Mouse (Mus musculus): ENCODE measurements around the gene Epop.

The Epop gene

GRCm38 (mm10) chr11:97628568-97629518 lies 659 bp downstream of the Epop start:
- no peak for DNase-seq (ENCODE audit: low spot score in 2 of 2)

GRCm38 (mm10) chr11:97628303-97628567 lies 1.3 kb downstream of the Epop start:
- DNase-seq (ENCODE audit: low spot score in 2 of 2): no peak

- no peak for DNase-seq (ENCODE audit: low spot score in 2 of 2)
Measured at GRCm38 (mm10) chr11:97627556-97628302, 1.8 kb downstream of the Epop start.

DNA sequence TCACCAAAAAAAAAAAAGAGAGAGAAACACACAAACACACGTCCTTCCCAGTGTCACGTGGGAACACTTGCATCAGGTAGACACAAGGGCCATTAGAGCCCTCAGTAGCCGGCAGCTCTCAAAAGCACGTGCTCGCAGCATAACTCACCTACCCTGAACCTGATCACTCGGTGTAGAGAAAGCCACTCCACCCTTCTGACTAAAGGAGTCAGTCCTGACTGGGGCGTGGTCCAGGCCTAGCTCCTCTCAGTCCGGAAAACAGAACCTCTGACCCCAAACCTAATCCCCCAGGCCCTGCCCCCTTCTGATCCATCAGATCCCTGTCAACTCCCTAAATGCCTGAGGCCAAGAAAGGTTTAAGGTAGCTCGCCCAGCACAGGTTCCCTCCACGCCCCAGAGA lies 2.7 kb downstream of the Epop start:
- DNase-seq (ENCODE audit: low spot score in 2 of 2): no peak

GRCm38 (mm10) chr11:97626431-97626830 lies 3.1 kb downstream of the Epop start:
- DNase-seq (ENCODE audit: low spot score in 2 of 2): no peak

DNA sequence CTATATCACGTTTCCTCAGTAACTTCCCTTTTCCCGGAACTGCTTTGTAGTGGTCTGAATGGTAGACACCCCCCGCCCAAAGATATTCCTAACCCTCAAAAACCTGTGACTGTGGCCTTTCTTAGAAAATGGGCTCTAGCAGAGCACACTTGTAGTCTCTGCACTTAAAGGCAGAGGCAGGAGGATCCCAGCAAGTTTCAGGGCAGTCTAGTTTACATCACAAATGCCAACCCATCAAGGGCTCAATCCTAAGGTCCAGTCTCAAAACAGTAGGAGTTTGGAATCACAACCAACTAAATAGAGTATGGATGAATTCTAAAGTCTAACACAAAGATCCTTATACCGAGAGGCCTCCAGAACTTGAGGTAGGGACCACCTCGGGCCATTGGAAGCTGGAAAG lies 4.0 kb downstream of the Epop start:
- no peak for DNase-seq (ENCODE audit: low spot score in 2 of 2)

GRCm38 (mm10) chr11:97623166-97623565 lies 6.3 kb downstream of the Epop start:
- DNase-seq (ENCODE audit: low spot score in 2 of 2): no peak

- peak; percentile 49 to 60 for DNase-seq (ENCODE audit: low spot score in 2 of 2)
Measured at GRCm38 (mm10) chr11:97622440-97622839, 7.1 kb downstream of the Epop start.

DNA sequence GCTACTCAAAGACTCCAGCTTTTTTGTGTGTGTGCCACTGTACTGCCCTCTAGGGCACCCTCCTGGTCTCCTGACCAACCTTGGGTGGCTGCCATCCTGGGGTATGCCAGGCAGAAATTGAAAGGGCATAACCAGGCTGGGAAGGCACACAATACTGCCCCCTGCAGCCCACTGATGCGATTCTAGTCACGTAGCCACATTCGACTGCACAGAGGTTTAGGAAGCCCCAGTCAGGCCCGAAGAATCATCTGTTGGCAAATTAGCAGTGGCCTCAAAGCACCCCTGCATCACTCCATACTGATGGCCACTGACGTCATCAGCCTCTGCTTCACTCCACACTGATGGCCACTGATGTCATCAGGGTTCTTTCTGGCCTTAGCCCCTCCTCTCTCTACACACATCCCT lies 10.1 kb downstream of the Epop start:
- peak in 1 of 2 experiments; percentile 32 for DNase-seq (ENCODE audit: low spot score in 2 of 2)

GRCm38 (mm10) chr11:97618368-97618767 lies 11.1 kb downstream of the Epop start:
- DNase-seq (ENCODE audit: low spot score in 2 of 2): no peak

DNA sequence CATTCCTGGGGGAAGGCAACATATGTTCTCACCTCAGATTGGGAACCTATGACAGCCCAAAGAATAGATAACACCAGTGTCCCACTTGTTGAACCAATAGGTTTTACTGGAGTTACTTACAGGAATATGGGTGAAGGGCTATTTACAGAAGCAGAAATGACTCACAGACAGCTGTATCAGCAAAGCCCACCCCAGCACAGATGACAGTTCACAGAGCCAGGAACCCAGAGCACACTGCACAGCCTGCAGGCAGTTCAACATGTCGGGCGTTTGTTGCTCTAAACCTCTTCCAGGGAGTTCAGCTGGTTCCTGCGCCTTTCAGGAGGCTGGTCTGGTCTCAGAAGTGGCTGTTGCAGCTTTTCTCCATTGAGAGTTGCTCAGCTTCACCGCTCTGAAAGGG lies 14.2 kb downstream of the Epop start:
- no peak for DNase-seq (ENCODE audit: low spot score in 2 of 2)

- no peak for DNase-seq (ENCODE audit: low spot score in 2 of 2)
Measured at GRCm38 (mm10) chr11:97611076-97611475, 18.4 kb downstream of the Epop start.

GRCm38 (mm10) chr11:97609743-97610142 lies 19.8 kb downstream of the Epop start:
- no peak for DNase-seq (ENCODE audit: low spot score in 2 of 2)

GRCm38 (mm10) chr11:97608933-97609332 lies 20.6 kb downstream of the Epop start:
- no peak for DNase-seq (ENCODE audit: low spot score in 2 of 2)

- DNase-seq (ENCODE audit: low spot score in 2 of 2): no peak
Measured at GRCm38 (mm10) chr11:97607056-97607725, 22.3 kb downstream of the Epop start.

DNA sequence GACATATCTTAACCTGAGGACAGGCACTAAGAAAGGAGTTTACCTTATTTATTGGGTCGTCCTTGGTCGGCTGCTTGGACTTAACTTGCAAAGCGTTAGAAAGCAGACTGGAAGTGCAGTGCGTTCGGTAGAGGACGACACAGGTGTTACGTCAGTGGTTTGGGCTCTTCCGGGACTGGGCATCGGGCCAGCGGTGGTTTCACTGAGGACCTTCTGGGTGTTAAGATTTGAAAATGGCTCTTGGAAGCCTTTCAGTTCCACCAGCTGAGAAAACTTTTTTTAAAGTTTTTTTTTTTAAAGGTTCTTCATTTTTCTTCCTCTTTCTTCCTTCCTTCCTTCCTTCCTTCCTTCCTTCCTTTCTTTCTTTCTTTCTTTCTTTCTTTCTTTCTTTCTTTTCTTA lies 25.6 kb downstream of the Epop start:
- DNase-seq (ENCODE audit: low spot score in 2 of 2): no peak

- no peak for DNase-seq (ENCODE audit: low spot score in 2 of 2)
Measured at GRCm38 (mm10) chr11:97602223-97602622, 27.3 kb downstream of the Epop start.

DNA sequence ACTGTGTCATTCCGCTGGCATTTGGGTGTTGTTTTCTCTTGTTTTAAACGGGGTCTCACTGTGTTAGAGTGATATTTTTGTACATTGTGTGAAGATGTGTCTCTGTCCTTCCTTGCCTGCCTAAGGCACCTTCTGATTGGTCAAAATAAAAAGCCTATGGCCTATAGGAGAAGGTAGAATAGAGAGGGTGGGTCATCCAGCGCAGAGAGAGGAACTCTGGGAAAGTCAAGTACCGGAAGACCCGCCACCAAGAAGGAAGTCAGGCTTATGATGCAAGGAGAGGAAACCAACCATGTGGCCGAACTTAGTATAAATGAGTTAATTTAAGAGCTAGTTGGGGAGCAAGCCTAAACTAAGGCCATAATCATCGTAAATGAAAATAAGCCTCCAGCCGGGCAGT lies 30.4 kb downstream of the Epop start:
- no peak for DNase-seq (ENCODE audit: low spot score in 2 of 2)

GRCm38 (mm10) chr11:97597945-97598691 lies 31.4 kb downstream of the Epop start:
- DNase-seq (ENCODE audit: low spot score in 2 of 2): no peak

DNA sequence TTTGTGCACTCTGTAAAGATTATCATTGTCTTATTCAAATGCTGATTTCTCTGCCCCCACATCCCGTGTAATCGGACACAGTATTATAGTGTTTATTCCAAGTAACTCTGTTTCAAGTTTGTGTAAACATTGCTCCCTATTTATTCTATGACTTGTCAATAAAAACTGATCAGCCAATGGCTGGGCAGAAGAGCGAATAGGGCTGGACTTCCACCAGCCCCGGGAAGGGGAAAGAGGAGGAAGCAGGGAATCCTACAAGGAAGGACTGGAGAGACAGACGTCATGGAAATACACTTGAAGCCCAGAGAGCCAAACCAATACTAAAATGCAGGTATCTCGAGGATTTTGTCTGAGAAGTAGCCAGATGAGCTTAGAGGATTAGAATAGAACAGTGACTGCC lies 35.4 kb downstream of the Epop start:
- DNase-seq (ENCODE audit: low spot score in 2 of 2): no peak

DNA sequence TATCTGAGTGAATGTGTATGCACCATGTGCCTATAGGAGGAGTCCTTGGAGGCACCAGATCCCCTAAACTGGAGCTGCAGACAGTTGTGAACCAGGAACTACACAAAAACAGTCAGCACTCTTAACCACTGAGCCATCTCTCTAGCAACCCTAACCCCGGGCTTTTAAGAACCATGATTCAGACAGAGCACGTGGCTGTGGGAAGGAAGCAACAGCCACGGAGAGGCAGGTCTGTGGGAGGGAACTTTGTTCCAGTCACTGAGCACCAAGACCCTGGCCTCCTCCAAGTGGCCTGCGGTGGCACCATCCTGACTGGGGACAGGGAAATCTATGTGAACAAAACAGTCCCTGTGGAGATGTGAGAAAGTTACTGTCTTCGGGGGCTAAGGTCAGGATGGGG lies 37.6 kb downstream of the Epop start:
- no peak for DNase-seq (ENCODE audit: low spot score in 2 of 2)

All from heart, adult 9 months (tissue).